Mouse (Mus musculus): ENCODE measurements around the gene Synpo2l. TPM values are rescaled to one million over a fixed set of nuclear protein-coding genes. Genes with fewer than 3 reads are reported as not detected.
"Not testable (repeated sequence)": the region's sequence is repeated elsewhere in the genome, so short reads cannot be mapped to it uniquely, and the experiment has no call there.

The Synpo2l gene
- polyA plus RNA-seq, 1 experiment: 0.07 TPM

- H3K36me3 ChIP-seq (ENCODE audit: control insufficient read depth, insufficient read depth, low read length): no peaks in the 10 kb centered on the region
- no peaks in the 10 kb centered on the region for H3K4me1 ChIP-seq (ENCODE audit: control insufficient read depth, insufficient read depth, insufficient read length)
- H3K27ac ChIP-seq (ENCODE audit: insufficient read depth, low read length): no peak overlapping the region
- H3K27me3 ChIP-seq (ENCODE audit: control insufficient read depth, insufficient read depth, low read length): no peaks in the 10 kb centered on the region
- 75% methylated on average over 2 of the region's 2 CpGs for WGBS
- no peak overlapping the region for H3K4me3 ChIP-seq (ENCODE audit: extremely low read depth, insufficient read depth, insufficient read length)
- DNase-seq (ENCODE audit: low read depth in 1 of 2, low spot score in 2 of 2): no peak
- no peak for TF ChIP-seq POLR2A (IDR thresholded peaks at IDR 0.05; ENCODE audit: low read depth, low read length)
Measured at GRCm38 (mm10) chr14:20637818-20638574, 30.2 kb downstream of the Synpo2l start.

- H3K4me3 ChIP-seq (ENCODE audit: extremely low read depth, insufficient read depth, insufficient read length); DNase-seq (ENCODE audit: low read depth in 1 of 2, low spot score in 2 of 2); H3K4me1 ChIP-seq (ENCODE audit: control insufficient read depth, insufficient read depth, insufficient read length); H3K27ac ChIP-seq (ENCODE audit: insufficient read depth, low read length); H3K27me3 ChIP-seq (ENCODE audit: control insufficient read depth, insufficient read depth, low read length); H3K36me3 ChIP-seq (ENCODE audit: control insufficient read depth, insufficient read depth, low read length): not testable (repeated sequence)
- 96% methylated on average over 3 of the region's 3 CpGs for WGBS
Measured at GRCm38 (mm10) chr14:20636968-20637367, 31.2 kb downstream of the Synpo2l start.

DNA sequence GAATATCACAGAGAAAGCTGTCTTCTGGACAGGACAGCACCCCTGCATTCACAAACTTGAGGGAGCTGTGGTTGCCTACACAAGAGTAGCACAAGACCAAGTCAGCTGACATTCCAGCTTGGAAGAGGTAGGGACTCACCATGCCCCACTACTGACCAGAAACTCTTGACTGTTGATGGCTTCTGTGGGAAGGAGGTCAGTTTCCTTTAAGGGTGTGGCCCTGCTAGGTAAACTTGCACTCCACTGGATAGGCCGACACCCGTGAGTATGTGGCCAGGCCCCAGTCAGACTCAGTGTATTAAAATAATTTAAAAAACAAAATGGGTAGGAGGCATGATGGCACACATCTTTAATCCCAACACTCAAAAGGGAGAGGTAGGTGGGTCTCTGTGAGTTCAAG, 32.6 kb downstream of the Synpo2l start:
- Histone ChIP-seq H3K4me1 (ENCODE audit: control insufficient read depth, insufficient read depth, insufficient read length) (no peaks in the 10 kb centered on the region), H3K4me3 (ENCODE audit: extremely low read depth, insufficient read depth, insufficient read length) (no peak overlapping the region), H3K36me3 (ENCODE audit: control insufficient read depth, insufficient read depth, low read length) (no peaks in the 10 kb centered on the region), H3K27me3 (ENCODE audit: control insufficient read depth, insufficient read depth, low read length) (no peaks in the 10 kb centered on the region), H3K27ac (ENCODE audit: insufficient read depth, low read length) (no peak overlapping the region)
- WGBS: 81% methylated on average over 2 of the region's 2 CpGs
- no peak for DNase-seq (ENCODE audit: low read depth in 1 of 2, low spot score in 2 of 2)
- no peak for TF ChIP-seq CTCF (IDR thresholded peaks at IDR 0.05; ENCODE audit: extremely low read depth, insufficient read depth, insufficient read length, insufficient replicate concordance)
- TF ChIP-seq POLR2A (IDR thresholded peaks at IDR 0.05; ENCODE audit: low read depth, low read length): no peak

GRCm38 (mm10) chr14:20631253-20631652, 36.9 kb downstream of the Synpo2l start:
- WGBS: 46% methylated on average over 4 of the region's 4 CpGs
- Histone ChIP-seq H3K36me3 (ENCODE audit: control insufficient read depth, insufficient read depth, low read length) (no peaks in the 10 kb centered on the region), H3K27me3 (ENCODE audit: control insufficient read depth, insufficient read depth, low read length) (no peaks in the 10 kb centered on the region), H3K27ac (ENCODE audit: insufficient read depth, low read length) (no peak overlapping the region), H3K4me3 (ENCODE audit: extremely low read depth, insufficient read depth, insufficient read length) (no peak overlapping the region), H3K4me1 (ENCODE audit: control insufficient read depth, insufficient read depth, insufficient read length) (no peaks in the 10 kb centered on the region)
- TF ChIP-seq CTCF (IDR thresholded peaks at IDR 0.05; ENCODE audit: extremely low read depth, insufficient read depth, insufficient read length, insufficient replicate concordance) (no peak), POLR2A (IDR thresholded peaks at IDR 0.05; ENCODE audit: low read depth, low read length) (no peak)
- DNase-seq (ENCODE audit: low read depth in 1 of 2, low spot score in 2 of 2): no peak

DNA sequence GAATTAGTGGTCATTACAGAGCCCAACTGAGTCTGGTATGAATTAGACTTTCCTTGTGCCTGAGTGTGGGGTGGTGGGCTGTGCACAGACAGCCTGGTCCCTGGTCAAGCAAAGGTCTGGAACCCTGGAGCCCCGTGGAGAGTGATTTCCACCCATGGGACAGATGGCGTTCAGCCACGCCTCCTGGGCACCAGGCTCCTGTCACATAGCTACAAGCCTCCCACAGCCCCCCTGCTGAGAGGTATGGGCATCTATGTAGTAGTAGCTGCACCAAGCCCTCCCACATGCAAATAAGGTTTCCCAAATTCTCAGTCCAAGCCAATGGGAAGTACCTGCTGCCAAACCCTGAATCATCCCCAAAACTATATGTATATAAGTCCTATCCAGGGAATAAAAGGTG, 41.2 kb downstream of the Synpo2l start:
- WGBS: 90% methylated on average over 3 of the region's 3 CpGs
- no peak overlapping the region for H3K4me3 ChIP-seq (ENCODE audit: extremely low read depth, insufficient read depth, insufficient read length)
- no peaks in the 10 kb centered on the region for H3K27me3 ChIP-seq (ENCODE audit: control insufficient read depth, insufficient read depth, low read length)
- H3K4me1 ChIP-seq (ENCODE audit: control insufficient read depth, insufficient read depth, insufficient read length): no peaks in the 10 kb centered on the region
- no peak for DNase-seq (ENCODE audit: low read depth in 1 of 2, low spot score in 2 of 2)
- H3K36me3 ChIP-seq (ENCODE audit: control insufficient read depth, insufficient read depth, low read length): no peaks in the 10 kb centered on the region
- no peak overlapping the region for H3K27ac ChIP-seq (ENCODE audit: insufficient read depth, low read length)
- TF ChIP-seq CTCF (IDR thresholded peaks at IDR 0.05; ENCODE audit: extremely low read depth, insufficient read depth, insufficient read length, insufficient replicate concordance): no peak
- no peak for TF ChIP-seq POLR2A (IDR thresholded peaks at IDR 0.05; ENCODE audit: low read depth, low read length)

DNA sequence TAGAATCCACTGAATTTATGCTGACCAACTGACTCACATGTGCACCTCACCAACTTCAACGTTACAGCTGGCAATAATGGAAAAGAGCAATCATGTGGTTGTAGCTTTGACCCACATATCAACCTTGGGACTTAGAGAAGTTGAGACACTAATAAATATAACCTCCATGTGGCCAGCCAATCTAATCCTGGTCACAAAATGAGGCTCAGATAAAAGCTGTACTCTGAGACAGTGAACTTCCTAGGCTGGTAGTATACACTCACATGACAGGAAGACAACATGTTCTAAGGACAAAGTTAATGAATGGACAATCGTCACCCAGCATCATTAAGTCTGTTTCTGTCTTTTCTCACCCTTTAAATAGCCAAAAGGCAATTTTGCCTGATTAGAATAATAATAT, 41.7 kb downstream of the Synpo2l start:
- H3K36me3 ChIP-seq (ENCODE audit: control insufficient read depth, insufficient read depth, low read length): no peaks in the 10 kb centered on the region
- DNase-seq (ENCODE audit: low read depth in 1 of 2, low spot score in 2 of 2): no peak
- H3K27me3 ChIP-seq (ENCODE audit: control insufficient read depth, insufficient read depth, low read length): no peaks in the 10 kb centered on the region
- no peak overlapping the region for H3K27ac ChIP-seq (ENCODE audit: insufficient read depth, low read length)
- WGBS: 79% methylated on average over 2 of the region's 2 CpGs
- no peak overlapping the region for H3K4me3 ChIP-seq (ENCODE audit: extremely low read depth, insufficient read depth, insufficient read length)
- TF ChIP-seq CTCF (IDR thresholded peaks at IDR 0.05; ENCODE audit: extremely low read depth, insufficient read depth, insufficient read length, insufficient replicate concordance) (no peak), POLR2A (IDR thresholded peaks at IDR 0.05; ENCODE audit: low read depth, low read length) (no peak)
- no peaks in the 10 kb centered on the region for H3K4me1 ChIP-seq (ENCODE audit: control insufficient read depth, insufficient read depth, insufficient read length)

GRCm38 (mm10) chr14:20622907-20623306, 45.2 kb downstream of the Synpo2l start:
- Histone ChIP-seq H3K4me3 (ENCODE audit: extremely low read depth, insufficient read depth, insufficient read length) (no peak overlapping the region), H3K36me3 (ENCODE audit: control insufficient read depth, insufficient read depth, low read length) (no peaks in the 10 kb centered on the region), H3K27ac (ENCODE audit: insufficient read depth, low read length) (no peak overlapping the region), H3K4me1 (ENCODE audit: control insufficient read depth, insufficient read depth, insufficient read length) (peaks cover 4% of the 10 kb centered on the region; the same call in 1 of the 2 replicates), H3K27me3 (ENCODE audit: control insufficient read depth, insufficient read depth, low read length) (no peaks in the 10 kb centered on the region)
- WGBS: 93% methylated on average over 3 of the region's 3 CpGs
- TF ChIP-seq CTCF (IDR thresholded peaks at IDR 0.05; ENCODE audit: extremely low read depth, insufficient read depth, insufficient read length, insufficient replicate concordance) (no peak), POLR2A (IDR thresholded peaks at IDR 0.05; ENCODE audit: low read depth, low read length) (no peak)
- DNase-seq (ENCODE audit: low read depth in 1 of 2, low spot score in 2 of 2): no peak

Measured in spleen, adult 2 months (tissue).